Mouse (Mus musculus) forebrain, embryonic 15.5 days (tissue): ENCODE measurements at regions not wholly inside any gene's neighbourhood (a gene's known extent, or its start where the extent isn't known, plus 50 kb on each side); places are given as distances from the start of the nearest gene placed in this dataset.

Source experiments
- ATAC-seq: fragments of 200-750 bp; cut with Nextera tagmentation; replicated peaks from 2 replicates; pipeline ENCODE4 v1.8.0; 2017; ENCODE audit warnings: mild to moderate bottlenecking, moderate TSS enrichment, moderate library complexity
- H3K27ac ChIP-seq: fragments of 300-500 bp; sonication (generic); replicated peaks from 2 replicates; pipeline ENCODE4 v1.5.1; 2015; ENCODE audit warnings: mild to moderate bottlenecking, inconsistent platforms
- H3K27me3 ChIP-seq: fragments of 300-500 bp; sonication (generic); 2 replicates; pipeline ENCODE4 v1.6.1; 2015; ENCODE audit warnings: inconsistent platforms
- H3K36me3 ChIP-seq: fragments of 300-500 bp; sonication (generic); 2 replicates; pipeline ENCODE4 v1.6.1; 2015; ENCODE audit warnings: mild to moderate bottlenecking, inconsistent platforms
- H3K4me1 ChIP-seq: fragments of 300-500 bp; sonication (generic); 2 replicates; pipeline ENCODE4 v1.6.1; 2015; ENCODE audit warnings: inconsistent platforms
- H3K4me2 ChIP-seq: fragments of 300-500 bp; sonication (generic); replicated peaks from 2 replicates; pipeline ENCODE4 v1.6.1; 2015; ENCODE audit warnings: mild to moderate bottlenecking, inconsistent platforms
- H3K4me3 ChIP-seq: fragments of 300-500 bp; sonication (generic); 2 replicates; pipeline ENCODE4 v1.5.1; 2015; ENCODE audit warnings: mild to moderate bottlenecking, inconsistent platforms
- H3K9ac ChIP-seq: fragments of 300-500 bp; sonication (generic); replicated peaks from 2 replicates; pipeline ENCODE4 v1.6.1; 2015; ENCODE audit warnings: mild to moderate bottlenecking, inconsistent platforms
- H3K9me3 ChIP-seq: fragments of 300-500 bp; sonication (generic); 2 replicates; pipeline ENCODE4 v1.6.1; 2016; ENCODE audit warnings: inconsistent platforms
- WGBS: fragments of 180-500 bp; shearing (Covaris S2); methylation state at CpG from one replicate; pipeline ENCODE4 v1.1.7; 2015; ENCODE audit warnings: mixed read lengths; 5-methylcytosine and 5-hydroxymethylcytosine counted together

DNA sequence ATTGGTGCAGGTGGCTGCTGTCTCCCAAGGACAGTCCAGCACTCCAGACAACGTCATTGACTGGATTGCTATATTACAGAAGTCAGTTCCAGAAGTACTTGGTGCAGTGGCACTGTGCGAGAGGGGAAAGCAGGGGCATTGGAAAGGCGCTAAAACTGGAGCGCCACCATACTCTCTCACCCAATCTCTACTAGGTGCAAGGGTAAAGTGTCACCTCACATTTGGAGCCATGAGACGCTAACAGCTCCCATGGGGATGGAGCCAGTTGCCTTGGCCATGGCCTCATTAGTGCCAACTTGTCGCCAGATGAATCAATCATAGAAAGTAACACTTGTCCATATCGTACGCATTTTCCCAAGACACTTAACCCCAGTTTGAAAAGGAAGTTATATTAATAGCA, 1617.2 kb upstream of the Gulo start:
- peaks cover 37% of the 10 kb centered on the region for H3K27me3 ChIP-seq
- no peak for ATAC-seq
- H3K27ac ChIP-seq = no peak overlapping the region
- no peaks in the 10 kb centered on the region for H3K9me3 ChIP-seq
- no peak overlapping the region for H3K9ac ChIP-seq
- H3K36me3 ChIP-seq = no peaks in the 10 kb centered on the region
- WGBS = 90% methylated on average over 8 of the region's 8 CpGs
- peaks cover under 1% of the 10 kb centered on the region; the same call in 1 of the 2 replicates for H3K4me1 ChIP-seq
- no peak overlapping the region for H3K4me3 ChIP-seq
- H3K4me2 ChIP-seq = no peak overlapping the region

DNA sequence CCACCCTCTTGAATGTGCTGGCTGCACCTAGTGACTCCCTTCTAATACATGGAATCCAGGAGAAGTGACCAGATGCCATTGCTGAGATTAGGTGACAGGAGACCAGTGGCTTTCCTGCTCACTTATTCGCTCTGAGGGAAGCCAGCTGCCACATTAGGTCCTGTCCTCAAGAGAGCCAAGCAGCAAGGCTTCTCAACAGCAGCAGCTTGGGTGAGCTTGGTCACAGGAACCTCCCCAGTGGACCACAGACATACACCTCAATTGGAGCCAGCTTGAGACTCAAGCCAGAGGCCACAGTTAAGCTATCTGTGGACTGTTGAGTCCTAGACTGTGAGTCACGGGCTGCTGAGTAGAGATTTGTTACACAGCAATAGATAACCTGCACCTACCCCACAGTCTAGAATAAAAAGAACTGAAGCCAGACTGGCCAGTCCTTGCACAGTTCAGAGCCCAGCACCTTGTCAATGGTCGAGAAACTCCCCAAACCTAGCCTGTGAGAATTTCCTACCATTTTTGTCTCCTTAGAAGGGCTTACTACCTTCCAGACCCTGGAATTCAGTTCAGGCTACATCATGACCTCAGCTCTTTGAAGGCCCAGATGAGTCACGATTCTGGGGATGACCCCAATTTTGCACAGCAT, 1615.0 kb upstream of the Gulo start:
- peaks cover 49% of the 10 kb centered on the region for H3K27me3 ChIP-seq
- no peak for ATAC-seq
- H3K36me3 ChIP-seq = no peaks in the 10 kb centered on the region
- H3K4me3 ChIP-seq = no peak overlapping the region
- peaks cover 4% of the 10 kb centered on the region; the same call in 1 of the 2 replicates for H3K4me1 ChIP-seq
- H3K9me3 ChIP-seq = no peaks in the 10 kb centered on the region
- no peak overlapping the region for H3K27ac ChIP-seq
- no peak overlapping the region for H3K4me2 ChIP-seq
- no peak overlapping the region for H3K9ac ChIP-seq
- WGBS = 85% methylated on average over 4 of the region's 4 CpGs

DNA sequence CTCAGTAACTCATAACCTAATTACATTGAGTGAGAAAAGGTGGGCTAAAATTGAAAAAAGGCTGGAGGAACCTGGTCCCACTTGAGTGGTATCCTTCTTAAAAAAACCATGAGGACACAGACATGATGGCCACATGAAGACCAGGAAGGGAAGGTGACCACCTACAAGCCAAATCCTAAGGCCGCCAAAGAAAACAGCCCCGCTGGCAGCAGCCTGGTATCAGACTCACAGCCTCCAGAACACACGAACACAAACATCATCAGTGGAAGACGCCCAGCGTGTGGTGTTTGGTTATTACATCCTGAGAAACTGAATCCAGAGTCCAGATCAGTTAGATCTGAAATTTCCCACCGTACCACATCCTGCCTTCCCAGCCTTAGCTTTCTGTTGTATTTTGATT, 1613.9 kb upstream of the Gulo start:
- H3K4me1 ChIP-seq = peaks cover 4% of the 10 kb centered on the region; the same call in 1 of the 2 replicates
- ATAC-seq = no peak
- 86% methylated on average over 6 of the region's 6 CpGs for WGBS
- H3K36me3 ChIP-seq = no peaks in the 10 kb centered on the region
- H3K4me2 ChIP-seq = no peak overlapping the region
- no peak overlapping the region for H3K9ac ChIP-seq
- no peak overlapping the region for H3K27ac ChIP-seq
- no peak overlapping the region for H3K4me3 ChIP-seq
- H3K9me3 ChIP-seq = no peaks in the 10 kb centered on the region
- peaks cover 58% of the 10 kb centered on the region for H3K27me3 ChIP-seq

DNA sequence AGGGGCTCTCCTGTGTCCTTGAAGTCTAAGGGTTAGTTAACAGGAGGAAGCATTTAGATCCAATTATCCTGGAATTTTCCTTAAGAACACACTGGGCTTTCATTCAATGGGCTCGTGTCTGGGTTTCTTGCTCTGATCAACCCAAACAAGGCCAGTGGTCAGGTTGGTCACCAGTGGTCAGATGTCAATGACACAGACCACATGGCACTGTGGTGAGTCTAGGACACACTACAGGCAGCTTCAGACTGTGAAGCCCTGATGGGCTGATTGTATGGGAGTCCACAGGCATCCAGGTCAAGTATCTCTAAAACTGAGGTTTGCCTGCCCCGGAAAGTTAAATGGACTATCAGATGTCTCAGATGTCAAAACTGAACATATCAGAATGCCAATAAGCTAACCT, 1612.5 kb upstream of the Gulo start:
- H3K4me3 ChIP-seq = no peak overlapping the region
- H3K36me3 ChIP-seq = no peaks in the 10 kb centered on the region
- no peak for ATAC-seq
- H3K27ac ChIP-seq = no peak overlapping the region
- WGBS = 37% methylated on average over 2 of the region's 2 CpGs
- no peak overlapping the region for H3K4me2 ChIP-seq
- no peaks in the 10 kb centered on the region for H3K9me3 ChIP-seq
- peaks cover 4% of the 10 kb centered on the region; the same call in 1 of the 2 replicates for H3K4me1 ChIP-seq
- H3K27me3 ChIP-seq = peaks cover 68% of the 10 kb centered on the region
- H3K9ac ChIP-seq = no peak overlapping the region

DNA sequence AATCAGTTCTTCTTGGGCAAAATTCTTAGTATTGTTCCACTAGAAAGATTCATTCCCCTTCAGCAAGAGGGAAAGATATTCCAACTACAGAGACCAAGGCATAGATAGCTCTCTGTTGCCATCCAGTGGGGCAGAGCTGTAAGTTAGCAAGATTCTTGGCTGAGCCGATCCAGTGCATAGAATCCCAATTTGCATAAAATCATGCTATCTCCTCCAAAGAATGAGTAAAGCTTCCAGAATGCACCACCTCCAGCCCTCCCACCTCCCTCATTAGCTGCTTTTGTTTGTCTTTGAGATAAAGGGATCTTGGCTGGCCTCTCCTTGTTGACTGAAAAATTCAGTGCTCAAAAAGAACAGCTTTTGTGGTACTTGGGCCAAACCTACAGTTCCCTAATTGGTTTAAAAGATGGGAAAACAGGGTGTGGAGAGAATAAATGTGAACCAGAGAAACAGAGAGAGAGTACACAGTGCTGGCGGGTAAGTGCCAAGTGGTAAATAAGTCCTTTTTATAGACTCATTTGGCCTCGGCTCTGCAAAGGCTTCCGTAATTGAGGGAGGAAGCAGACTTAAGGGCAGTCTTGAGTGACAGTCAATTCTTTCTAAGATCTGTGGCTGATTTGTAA, 1612.0 kb upstream of the Gulo start:
- Histone ChIP-seq H3K4me1 (peaks cover 4% of the 10 kb centered on the region; the same call in 1 of the 2 replicates), H3K9me3 (no peaks in the 10 kb centered on the region), H3K27ac (no peak overlapping the region), H3K36me3 (no peaks in the 10 kb centered on the region), H3K4me3 (no peak overlapping the region), H3K9ac (no peak overlapping the region), H3K27me3 (peaks cover 73% of the 10 kb centered on the region), H3K4me2 (no peak overlapping the region)
- ATAC-seq = peak; percentile 89
- WGBS = 4% methylated on average over 4 of the region's 4 CpGs

DNA sequence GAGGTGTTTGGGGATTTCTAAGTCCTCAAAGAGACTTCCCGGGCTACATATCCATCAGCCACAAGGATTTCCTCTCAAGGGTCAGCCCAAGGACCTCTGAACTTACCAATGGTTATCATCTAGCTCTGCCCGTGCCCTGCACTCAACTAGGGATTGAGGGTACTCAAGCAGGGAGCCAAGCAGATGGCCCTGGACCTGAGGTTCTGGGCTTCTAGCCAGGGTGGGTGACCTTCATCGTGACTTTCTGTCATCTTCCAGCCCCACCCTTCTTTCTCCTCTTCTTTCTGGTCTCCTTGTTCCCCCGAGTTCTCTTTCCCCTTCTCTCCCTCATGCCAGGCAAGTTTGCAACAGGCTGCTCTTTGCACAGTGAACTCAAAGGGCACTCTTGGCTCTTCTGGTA, 1610.6 kb upstream of the Gulo start:
- H3K9ac ChIP-seq = no peak overlapping the region
- H3K27ac ChIP-seq = no peak overlapping the region
- H3K4me3 ChIP-seq = no peak overlapping the region
- H3K36me3 ChIP-seq = no peaks in the 10 kb centered on the region
- H3K4me2 ChIP-seq = no peak overlapping the region
- 90% methylated on average over 4 of the region's 4 CpGs for WGBS
- peaks cover 4% of the 10 kb centered on the region; the same call in 1 of the 2 replicates for H3K4me1 ChIP-seq
- H3K9me3 ChIP-seq = no peaks in the 10 kb centered on the region
- ATAC-seq = no peak
- peaks cover 71% of the 10 kb centered on the region for H3K27me3 ChIP-seq

DNA sequence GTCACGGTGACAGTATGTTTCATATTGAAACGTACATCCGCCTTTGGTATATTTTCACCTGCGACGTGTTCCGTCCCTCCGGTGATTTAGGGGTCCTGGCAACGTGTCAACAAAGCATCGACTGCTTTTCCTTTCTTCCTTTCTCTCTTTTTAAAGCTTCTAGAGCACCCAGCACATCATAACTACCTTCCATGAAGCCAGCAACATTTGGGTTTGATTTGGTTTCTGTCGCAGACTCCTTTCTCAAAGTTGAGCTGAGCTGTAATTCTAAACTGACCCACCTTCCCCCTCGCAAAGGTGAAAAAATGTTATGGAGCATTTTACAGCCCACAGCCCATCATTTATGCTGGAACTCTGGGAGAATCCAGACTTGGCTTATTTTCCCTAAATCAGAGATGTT, 1605.4 kb upstream of the Gulo start:
- H3K27ac ChIP-seq = no peak overlapping the region
- H3K4me2 ChIP-seq = no peak overlapping the region
- no peak overlapping the region for H3K4me3 ChIP-seq
- no peaks in the 10 kb centered on the region for H3K9me3 ChIP-seq
- no peak overlapping the region for H3K9ac ChIP-seq
- peaks cover 85% of the 10 kb centered on the region for H3K27me3 ChIP-seq
- no peaks in the 10 kb centered on the region for H3K36me3 ChIP-seq
- WGBS = 80% methylated on average over 11 of the region's 11 CpGs
- ATAC-seq = no peak
- peaks cover 5% of the 10 kb centered on the region; the same call in 1 of the 2 replicates for H3K4me1 ChIP-seq

DNA sequence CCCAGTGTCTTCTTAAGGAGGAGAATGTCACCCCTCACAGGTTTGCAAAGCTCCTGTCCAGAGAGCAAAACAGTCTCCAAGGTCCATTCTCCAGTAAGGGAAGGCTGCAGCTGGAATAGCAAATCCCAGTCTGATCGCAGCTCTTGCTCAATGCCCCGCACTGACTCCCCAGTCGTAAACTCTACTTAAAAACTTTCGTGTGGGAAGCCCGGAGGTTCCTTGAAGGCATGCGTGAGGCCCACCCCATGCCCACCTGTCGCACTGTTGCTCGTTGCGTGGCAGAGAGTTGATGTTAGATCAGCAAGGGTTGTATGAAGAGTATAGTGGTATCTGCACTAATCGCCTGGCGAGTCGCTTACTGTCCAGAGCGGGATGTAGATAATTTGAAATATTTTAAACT, 1604.7 kb upstream of the Gulo start:
- H3K9ac ChIP-seq = no peak overlapping the region
- H3K4me2 ChIP-seq = no peak overlapping the region
- no peak for ATAC-seq
- H3K36me3 ChIP-seq = no peaks in the 10 kb centered on the region
- H3K4me3 ChIP-seq = no peak overlapping the region
- WGBS = 84% methylated on average over 13 of the region's 13 CpGs
- H3K9me3 ChIP-seq = no peaks in the 10 kb centered on the region
- no peak overlapping the region for H3K27ac ChIP-seq
- peaks cover 83% of the 10 kb centered on the region for H3K27me3 ChIP-seq
- peaks cover 5% of the 10 kb centered on the region; the same call in 1 of the 2 replicates for H3K4me1 ChIP-seq

DNA sequence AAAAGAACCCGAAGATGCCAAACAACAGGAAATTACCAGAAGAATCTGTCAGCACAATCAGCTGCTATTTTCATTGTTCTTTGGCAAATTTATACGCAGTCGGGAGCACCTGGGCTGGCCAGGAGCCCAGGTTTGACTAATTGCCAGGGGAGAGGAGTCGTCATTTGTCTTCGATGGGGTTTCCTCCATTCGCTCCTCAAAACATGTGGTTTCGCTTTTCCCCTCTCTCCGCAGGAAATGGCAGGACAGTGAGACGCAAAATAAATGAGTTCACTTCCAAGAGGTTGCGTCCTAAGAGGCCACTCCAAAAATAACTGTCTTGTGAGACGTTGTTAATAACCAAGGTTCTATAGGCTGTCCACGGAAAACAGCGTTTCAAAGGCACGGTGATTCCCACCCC, 1604.2 kb upstream of the Gulo start:
- Histone ChIP-seq H3K36me3 (no peaks in the 10 kb centered on the region), H3K27me3 (peaks cover 83% of the 10 kb centered on the region), H3K27ac (no peak overlapping the region), H3K4me1 (peaks cover 8% of the 10 kb centered on the region), H3K4me2 (no peak overlapping the region), H3K9ac (no peak overlapping the region), H3K4me3 (no peak overlapping the region), H3K9me3 (no peaks in the 10 kb centered on the region)
- ATAC-seq = no peak
- 46% methylated on average over 14 of the region's 14 CpGs for WGBS

DNA sequence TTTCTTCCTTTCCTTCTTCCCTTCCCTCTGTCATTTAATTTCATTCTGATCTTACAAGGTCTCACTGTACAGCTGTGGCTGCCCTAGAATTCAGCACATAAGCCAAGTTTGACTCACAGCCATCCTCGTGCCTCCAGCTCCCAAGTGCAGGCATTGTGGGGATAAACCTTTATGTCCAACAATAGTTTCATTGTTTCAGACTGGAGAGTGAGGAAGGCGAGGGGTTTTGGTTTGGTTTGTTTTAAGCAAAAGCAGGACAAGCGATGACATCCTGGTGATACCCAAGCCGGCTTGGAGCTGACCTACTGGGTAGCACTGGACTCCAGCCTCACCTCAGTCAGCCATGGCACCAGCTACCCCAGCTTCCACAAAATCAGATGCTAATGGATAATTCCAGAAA, 1603.5 kb upstream of the Gulo start:
- peaks cover 12% of the 10 kb centered on the region for H3K4me1 ChIP-seq
- H3K4me3 ChIP-seq = no peak overlapping the region
- ATAC-seq = no peak
- H3K27ac ChIP-seq = no peak overlapping the region
- peaks cover 85% of the 10 kb centered on the region for H3K27me3 ChIP-seq
- no peaks in the 10 kb centered on the region for H3K36me3 ChIP-seq
- no peak overlapping the region for H3K9ac ChIP-seq
- no peak overlapping the region for H3K4me2 ChIP-seq
- WGBS = 36% methylated on average over 4 of the region's 4 CpGs
- H3K9me3 ChIP-seq = no peaks in the 10 kb centered on the region

DNA sequence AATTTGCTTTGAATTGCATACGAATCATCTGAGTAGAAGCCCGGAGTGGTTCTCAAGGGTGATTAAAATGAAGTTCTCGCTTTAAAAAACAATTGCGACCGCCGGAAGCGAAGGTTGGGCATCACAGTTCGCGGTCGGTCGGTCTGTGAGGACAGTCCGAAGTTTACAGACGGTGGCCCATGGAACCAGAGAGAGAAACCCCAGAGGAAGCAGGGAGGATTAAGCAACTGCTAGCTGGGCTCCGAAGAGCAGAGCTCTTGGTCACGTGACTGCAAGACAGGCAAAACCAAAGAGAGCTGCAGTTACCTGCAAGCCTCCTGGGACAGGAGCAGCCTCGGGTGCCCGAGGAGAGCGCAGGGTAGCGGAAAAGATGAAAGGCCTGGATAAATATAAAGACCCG, 1599.3 kb upstream of the Gulo start:
- peak overlapping the region; percentile 20; the same call in 1 of the 2 replicates for H3K9ac ChIP-seq
- no peak overlapping the region for H3K27ac ChIP-seq
- H3K36me3 ChIP-seq = no peaks in the 10 kb centered on the region
- peaks cover 60% of the 10 kb centered on the region for H3K27me3 ChIP-seq
- H3K4me3 ChIP-seq = peak overlapping the region; percentile 9; the same call in 1 of the 2 replicates
- 16% methylated on average over 20 of the region's 20 CpGs for WGBS
- peaks cover 12% of the 10 kb centered on the region for H3K4me1 ChIP-seq
- H3K9me3 ChIP-seq = no peaks in the 10 kb centered on the region
- H3K4me2 ChIP-seq = peak overlapping the region; percentile 39
- ATAC-seq = no peak

DNA sequence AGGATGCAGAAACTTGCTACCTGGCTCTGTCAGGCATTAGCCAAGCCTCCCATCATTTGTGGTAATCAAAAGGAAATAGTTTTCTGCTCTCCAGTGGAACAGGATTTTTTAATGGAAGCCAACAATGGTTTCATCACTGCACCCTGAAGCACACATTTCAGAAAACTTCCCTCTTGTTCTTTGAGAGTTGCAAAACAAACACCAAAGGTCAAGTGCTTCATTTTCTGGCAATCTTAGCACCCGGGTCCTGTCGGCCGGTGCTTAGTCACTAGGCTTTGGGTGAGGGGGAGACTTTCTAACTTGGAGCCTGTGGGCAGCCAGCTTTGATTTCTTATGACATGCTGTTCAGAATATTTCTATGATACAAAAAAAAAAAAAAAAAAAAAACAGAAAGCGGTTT, 1594.0 kb upstream of the Gulo start:
- Histone ChIP-seq H3K27me3 (peaks cover 24% of the 10 kb centered on the region), H3K36me3 (no peaks in the 10 kb centered on the region), H3K9ac (no peak overlapping the region), H3K4me2 (no peak overlapping the region), H3K4me3 (no peak overlapping the region), H3K4me1 (peaks cover 2% of the 10 kb centered on the region; the same call in 1 of the 2 replicates), H3K9me3 (no peaks in the 10 kb centered on the region), H3K27ac (no peak overlapping the region)
- no peak for ATAC-seq
- 83% methylated on average over 4 of the region's 4 CpGs for WGBS

DNA sequence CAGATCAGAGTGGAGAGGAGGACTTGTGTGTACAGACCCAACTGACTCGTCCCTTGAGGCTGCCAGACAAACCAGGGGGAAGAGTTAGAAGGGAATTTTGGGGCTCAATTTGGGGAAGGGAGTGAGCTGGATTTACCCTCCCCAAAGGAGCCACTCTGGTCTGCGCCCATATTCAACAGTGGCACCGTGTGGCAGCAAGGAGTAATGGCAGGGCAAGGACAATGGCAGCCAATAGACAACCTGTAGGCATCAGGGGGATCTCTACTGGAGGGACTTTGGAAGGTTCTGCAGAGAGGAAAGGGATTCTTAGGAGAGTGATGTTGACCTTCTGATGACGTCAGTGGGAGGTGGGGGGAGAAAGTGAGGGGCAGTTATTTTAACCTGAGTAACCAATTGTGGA, 1590.7 kb upstream of the Gulo start:
- Histone ChIP-seq H3K9me3 (no peaks in the 10 kb centered on the region), H3K4me1 (no peaks in the 10 kb centered on the region), H3K9ac (no peak overlapping the region), H3K4me3 (no peak overlapping the region), H3K36me3 (no peaks in the 10 kb centered on the region), H3K27me3 (peaks cover 17% of the 10 kb centered on the region), H3K4me2 (no peak overlapping the region), H3K27ac (no peak overlapping the region)
- ATAC-seq = no peak
- WGBS = 23% methylated on average over 4 of the region's 4 CpGs
